Mouse (Mus musculus) megakaryocyte, embryonic 14.5 days (primary cell): ENCODE results near the gene Nfkbib.

Experiments used
- FLI1 ChIP-seq: IDR thresholded peaks from 2 replicates; pipeline ENCODE4 v1.6.1; 2012; ENCODE audit warnings: low read length, inconsistent platforms, mixed read lengths
- GATA1 ChIP-seq: IDR thresholded peaks from 3 replicates; pipeline ENCODE4 v1.6.1; 2012; ENCODE audit warnings: mixed read lengths, low read length, inconsistent platforms, borderline replicate concordance

DNA sequence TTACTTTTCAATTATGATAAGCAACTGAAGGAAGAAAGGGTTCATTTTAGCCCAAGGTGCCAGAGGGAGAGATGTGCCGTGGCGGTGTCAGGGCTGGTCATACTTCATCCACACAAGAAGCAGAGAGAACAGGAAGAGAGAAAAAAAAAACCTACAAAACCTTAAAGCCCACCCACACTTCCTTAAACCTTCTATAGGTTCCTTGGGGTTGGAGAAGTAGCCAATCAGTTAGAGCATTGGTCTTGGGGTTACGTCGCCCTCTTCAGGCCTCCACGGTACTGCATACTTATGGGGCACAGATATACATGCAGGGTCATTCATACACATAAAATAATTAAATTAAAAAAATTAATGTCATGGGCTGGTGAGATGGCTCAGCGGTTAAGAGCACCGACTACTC is 45.2 kb downstream of the Nfkbib start:
- TF ChIP-seq GATA1 (no peak), FLI1 (no peak)
